Mouse (Mus musculus) heart, adult 2 months (tissue): ENCODE measurements around the gene Itgb5.

Experiments used
- CTCF ChIP-seq: fragments of 200-600 bp; IDR thresholded peaks from 2 replicates; pipeline ENCODE4 v1.8.1; 2022; ENCODE audit warnings: antibody characterized with exemption, mild to moderate bottlenecking, moderate library complexity
- POLR2A ChIP-seq: fragments of 200-500 bp; IDR thresholded peaks from 2 replicates; pipeline ENCODE4 v1.6.1; 2011; ENCODE audit warnings: mild to moderate bottlenecking, low read depth, low read length, control low read depth; ENCODE audit not compliant: insufficient read depth

- TF ChIP-seq POLR2A = no peak
- no peak for TF ChIP-seq CTCF
These were observed 58.5 kb downstream of the Itgb5 start for GRCm38 (mm10) chr16:33887981-33888380.
